Mouse (Mus musculus) adrenal gland, postnatal 10 days (tissue): Measurements from ENCODE around the gene Wdr27. TPM values are rescaled to one million over a fixed set of nuclear protein-coding genes. Genes with fewer than 3 reads are reported as not detected.
A peak's percentile ranks its signal among the peaks of the same experiment; 100 is the strongest.
"Not testable (repeated sequence)": the region's sequence is repeated elsewhere in the genome, so short reads cannot be mapped to it uniquely, and the experiment has no call there.

Experiments
- DNase-seq: peaks from one replicate; pipeline ENCODE4 v3.0.0; 2021; ENCODE audit warnings: mixed read lengths
- total RNA-seq, 2 experiments: library from RNA; stranded (reverse); gene quantifications; 2 replicates each; pipeline ENCODE4 v1.2.3; 2021

Wdr27 gene
- total RNA-seq, 2 experiments from 2014 or later, result 5.8 to 6.1 TPM

DNA sequence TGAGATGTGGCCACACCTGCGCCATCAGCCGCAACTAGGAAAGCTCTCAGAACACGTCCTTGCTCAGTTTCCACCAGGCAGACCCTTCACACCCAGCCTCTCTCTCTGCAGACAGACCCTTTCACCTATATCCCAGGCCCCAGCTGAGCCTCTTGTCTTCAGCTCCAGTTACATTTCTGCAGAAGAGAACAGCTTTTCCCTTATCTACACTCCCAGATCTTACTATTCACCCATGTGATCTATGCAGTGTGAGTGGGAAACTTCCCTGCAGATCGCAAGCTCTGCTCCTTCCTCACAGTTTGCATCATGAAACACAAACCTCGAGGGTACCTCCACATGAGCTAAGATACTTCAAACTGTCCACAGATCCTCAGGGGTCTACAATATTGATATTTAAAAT is 11.5 kb downstream of the Wdr27 start:
- DNase-seq, result no peak

- DNase-seq, result no peak
Measured at GRCm38 (mm10) chr17:14930697-14931096, 12.3 kb downstream of the Wdr27 start.

- no peak for DNase-seq
Measured at GRCm38 (mm10) chr17:14928631-14929030, 14.3 kb downstream of the Wdr27 start.

- no peak for DNase-seq
Measured at GRCm38 (mm10) chr17:14927644-14928218, 15.2 kb downstream of the Wdr27 start.

- no peak for DNase-seq
Measured at GRCm38 (mm10) chr17:14921582-14921981, 21.4 kb downstream of the Wdr27 start.

- DNase-seq, result peak; percentile 27
Measured at GRCm38 (mm10) chr17:14917866-14918265, 25.1 kb downstream of the Wdr27 start.

- DNase-seq, result no peak
Measured at GRCm38 (mm10) chr17:14914401-14914800, 28.6 kb downstream of the Wdr27 start.

DNA sequence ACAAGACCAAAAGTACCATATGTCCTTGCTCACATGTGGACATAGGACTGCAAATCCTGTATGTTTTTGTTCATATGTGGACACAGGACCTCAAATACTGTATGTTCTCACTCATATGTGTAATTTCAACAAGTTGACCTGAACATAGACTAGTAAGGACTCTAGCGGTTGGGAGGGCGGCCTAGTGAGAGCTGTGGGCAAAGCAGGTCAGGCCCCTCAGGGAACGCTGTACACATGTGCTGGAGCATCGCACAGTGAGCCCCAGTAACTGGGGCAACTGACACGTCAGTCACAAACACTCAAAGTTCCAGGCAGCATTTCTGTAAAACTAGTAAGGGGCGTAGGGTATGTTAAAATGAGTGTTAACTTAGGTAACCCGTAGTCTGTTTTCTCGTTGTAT is 30.0 kb downstream of the Wdr27 start:
- no peak for DNase-seq

GRCm38 (mm10) chr17:14912420-14912819 is 30.5 kb downstream of the Wdr27 start:
- DNase-seq, result no peak

DNA sequence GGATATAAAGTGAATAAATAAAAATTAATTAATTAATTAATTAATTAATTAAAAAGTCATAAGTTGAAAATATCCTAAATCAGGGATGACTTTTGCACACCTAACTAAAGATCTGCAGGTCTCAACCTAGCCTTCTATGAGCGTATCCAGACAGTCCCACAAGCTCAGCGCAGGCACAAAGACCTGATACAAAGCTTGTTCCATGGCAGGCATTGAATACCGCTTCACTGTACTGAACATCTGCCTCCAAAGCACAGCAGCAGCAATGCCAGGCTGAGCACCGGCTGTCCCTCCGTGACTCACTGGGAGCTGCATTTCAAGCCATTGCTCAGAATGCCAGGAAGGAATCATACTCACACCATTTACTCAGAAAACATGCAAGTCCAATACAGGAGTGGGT is 32.2 kb downstream of the Wdr27 start:
- DNase-seq, result no peak

- DNase-seq, result no peak
Measured at GRCm38 (mm10) chr17:14909331-14909730, 33.6 kb downstream of the Wdr27 start.

DNA sequence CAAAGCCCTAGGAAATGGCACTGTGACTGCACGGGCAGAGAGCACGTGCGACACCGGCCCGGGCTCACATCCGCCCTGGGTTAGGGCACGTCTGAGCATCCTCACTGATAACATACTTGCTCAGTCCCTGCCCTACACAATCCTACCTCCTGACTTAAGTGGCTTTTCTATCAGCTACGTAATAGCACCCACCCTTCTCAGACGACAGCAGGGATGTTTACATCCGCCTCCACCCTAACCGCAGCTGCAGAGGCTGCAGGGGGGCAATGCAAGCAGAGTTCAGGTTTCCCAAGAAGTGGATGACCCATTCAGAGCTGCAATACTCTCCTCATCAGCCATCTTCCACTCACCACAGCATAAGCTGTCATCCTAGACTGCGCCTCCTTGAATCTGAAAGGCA is 35.8 kb downstream of the Wdr27 start:
- no peak for DNase-seq

DNA sequence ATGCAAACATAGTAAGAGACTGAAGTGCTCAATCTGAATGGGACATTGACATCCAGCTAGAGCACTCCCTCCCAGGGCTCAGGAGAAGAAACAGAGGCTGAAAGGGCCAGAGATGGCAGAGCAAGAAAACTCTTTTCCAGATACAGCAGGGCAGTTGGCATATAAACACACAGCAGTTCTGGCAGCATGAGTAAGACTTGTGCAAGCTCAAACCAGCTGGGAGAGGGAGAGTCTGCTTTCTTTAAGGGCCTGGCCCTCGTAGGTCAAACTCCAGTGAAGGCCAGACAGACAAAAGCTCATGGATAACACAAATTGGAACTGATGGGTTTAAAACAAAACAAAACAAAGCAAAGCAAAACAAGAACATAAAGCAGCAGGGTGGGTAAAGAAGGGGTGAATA is 36.3 kb downstream of the Wdr27 start:
- no peak for DNase-seq

DNA sequence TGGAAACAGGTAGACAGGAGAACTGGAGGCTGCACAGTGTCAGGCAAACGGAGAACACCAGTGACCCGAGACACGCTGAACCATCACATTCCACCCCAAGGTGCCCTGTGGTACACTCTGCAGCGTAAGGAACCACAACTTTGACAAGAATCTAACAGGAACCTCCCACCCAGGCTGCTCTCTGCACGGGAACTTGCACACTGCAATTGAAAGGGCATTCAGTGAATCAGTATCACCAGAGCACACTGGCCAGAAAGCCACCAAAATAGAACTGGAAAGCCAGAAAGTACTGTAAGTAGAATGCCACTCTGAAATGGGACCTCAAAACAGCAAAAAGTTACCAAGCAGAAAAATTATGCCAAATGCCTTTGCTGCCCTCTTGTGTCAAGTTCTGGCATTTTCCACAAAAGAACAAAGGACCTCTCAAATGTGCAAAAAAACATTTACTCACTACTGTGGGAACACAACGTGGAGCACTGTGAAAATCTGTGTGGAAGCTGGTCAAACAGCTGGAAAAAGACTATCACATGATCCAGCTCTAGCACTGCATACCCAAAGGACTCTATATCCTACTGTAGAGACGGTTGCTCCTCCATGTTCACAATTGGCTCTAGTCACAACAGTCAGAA is 38.2 kb downstream of the Wdr27 start:
- DNase-seq, result peak; percentile 80

DNA sequence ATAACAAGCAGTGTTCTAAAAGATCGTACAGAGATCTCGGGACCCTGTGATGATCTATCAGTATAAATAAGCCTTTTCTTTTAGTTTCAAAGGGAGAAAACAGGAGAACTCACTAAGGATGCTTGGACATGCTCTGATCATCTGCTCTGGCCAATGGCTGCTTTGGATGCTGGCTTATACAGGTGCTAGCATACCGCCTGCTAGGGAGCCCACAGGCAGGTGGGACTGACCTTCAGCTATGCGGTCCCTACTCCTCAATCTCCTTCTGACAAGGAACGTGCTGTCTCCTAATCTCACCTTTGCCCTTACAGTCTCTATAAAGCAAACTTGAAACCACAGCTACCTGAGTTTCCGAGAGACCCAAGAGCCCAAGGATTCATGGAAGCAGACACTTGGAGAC is 38.8 kb downstream of the Wdr27 start:
- no peak for DNase-seq

DNA sequence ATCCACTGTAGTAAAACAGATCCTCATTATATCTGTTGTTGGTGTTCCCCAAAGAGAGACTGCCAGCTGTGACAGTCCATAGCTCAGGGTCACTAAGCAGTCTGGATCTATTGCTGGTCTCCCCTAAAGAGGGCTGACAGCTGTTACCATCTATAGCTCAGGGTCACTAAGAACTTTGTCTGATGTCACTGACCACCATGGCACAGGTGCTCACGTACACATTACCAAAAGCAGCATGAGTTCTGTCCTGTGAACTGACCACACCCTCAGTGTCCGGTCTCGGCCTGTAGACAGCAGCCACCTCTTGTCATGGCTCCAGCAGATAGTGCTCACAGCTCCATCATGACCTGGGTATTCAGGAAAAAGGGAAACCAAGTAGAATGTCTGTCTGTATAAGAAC is 39.7 kb downstream of the Wdr27 start:
- DNase-seq, result no peak

- no peak for DNase-seq
Measured at GRCm38 (mm10) chr17:14898972-14899371, 44.0 kb downstream of the Wdr27 start.

GRCm38 (mm10) chr17:14895058-14895457 is 47.9 kb downstream of the Wdr27 start:
- not testable (repeated sequence) for DNase-seq

- DNase-seq, result no peak
Measured at GRCm38 (mm10) chr17:14886933-14887332, 56.0 kb downstream of the Wdr27 start.

- no peak for DNase-seq
Measured at GRCm38 (mm10) chr17:14874656-14875204, 68.2 kb downstream of the Wdr27 start.

DNA sequence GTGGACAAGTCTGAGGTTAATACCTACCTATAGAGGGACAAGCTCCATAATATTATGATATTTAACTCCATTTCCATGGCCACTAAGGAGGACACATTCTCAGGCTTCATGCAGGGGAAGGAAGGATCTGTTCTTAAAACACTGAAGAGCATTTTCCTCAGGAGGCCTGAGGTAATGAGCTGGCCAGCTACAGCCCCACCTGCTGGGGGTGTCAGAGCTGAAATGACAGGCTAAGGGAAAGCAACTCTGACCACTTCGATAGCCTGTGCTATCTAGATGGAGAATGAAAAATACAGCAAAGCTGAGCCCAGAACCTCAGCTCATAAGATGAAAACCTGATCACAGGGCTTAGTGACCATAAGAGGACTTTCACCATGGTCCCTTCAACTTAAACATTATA is 82.7 kb downstream of the Wdr27 start:
- DNase-seq, result no peak

GRCm38 (mm10) chr17:14847709-14848108 is 95.2 kb downstream of the Wdr27 start:
- no peak for DNase-seq

DNA sequence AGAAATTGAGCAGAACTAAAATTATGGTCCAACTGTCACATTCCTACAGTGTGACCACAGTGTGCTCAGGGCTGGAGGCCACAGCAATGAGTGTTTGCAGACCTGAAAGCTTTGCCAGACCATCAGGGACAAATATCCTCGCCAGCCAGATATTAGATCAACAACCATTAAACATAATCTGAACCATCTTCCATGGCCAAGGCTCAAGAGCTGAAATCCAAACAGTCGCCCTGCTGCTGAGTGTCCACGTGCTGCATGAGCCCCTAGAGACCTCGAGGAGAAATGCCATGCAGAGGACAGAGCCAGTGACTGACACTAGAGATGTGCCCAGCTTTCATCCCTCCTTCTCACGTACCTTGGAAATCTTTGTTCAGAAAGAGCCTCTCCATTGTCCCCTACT is 96.1 kb downstream of the Wdr27 start:
- peak; percentile 30 for DNase-seq

DNA sequence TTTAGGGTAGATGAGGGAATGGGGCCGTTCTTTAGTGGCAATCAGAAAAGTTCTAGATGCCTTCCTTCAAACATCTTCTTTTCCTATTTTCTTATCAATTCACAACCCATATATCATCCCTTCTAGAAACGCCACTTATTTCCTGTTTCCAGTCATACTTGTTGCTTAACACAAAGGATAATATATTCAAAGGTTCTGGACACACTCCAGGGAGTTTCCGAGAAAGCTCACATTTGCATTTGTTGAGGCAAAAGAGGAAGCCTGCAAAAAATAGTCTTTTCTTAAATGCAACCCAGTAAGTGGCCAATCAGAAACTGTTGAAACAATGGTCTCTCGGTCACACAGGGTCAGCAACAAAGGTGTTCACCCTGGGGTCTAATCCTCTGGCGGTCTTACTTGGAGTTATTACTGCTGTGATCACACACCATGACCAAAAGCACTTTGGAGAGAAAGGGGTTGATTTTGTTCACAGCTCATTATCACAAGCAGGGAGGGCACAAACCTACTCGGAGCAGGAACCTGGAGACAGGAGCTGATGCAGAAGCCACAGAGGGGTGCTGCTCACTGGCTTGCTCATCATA is 116.2 kb downstream of the Wdr27 start:
- DNase-seq, result no peak
